Mouse (Mus musculus) olfactory bulb, adult 2 months (tissue): Measurements from ENCODE around the gene Pam.

Experiments used
- CTCF ChIP-seq: fragments of 200-500 bp; IDR thresholded peaks from 2 replicates; pipeline ENCODE4 v1.5.1; 2012; ENCODE audit warnings: low read depth, mild to moderate bottlenecking, low read length, moderate library complexity; ENCODE audit not compliant: insufficient read depth
- POLR2A ChIP-seq: fragments of 200-500 bp; IDR thresholded peaks from 2 replicates; pipeline ENCODE4 v1.6.1; 2012; ENCODE audit warnings: mild to moderate bottlenecking, low read depth, low read length, moderate library complexity; ENCODE audit not compliant: insufficient read depth

- TF ChIP-seq POLR2A, result no peak
- TF ChIP-seq CTCF, result no peak
Observed at GRCm38 (mm10) chr1:98062074-98062473, 33.4 kb downstream of the Pam start.
